Mouse (Mus musculus) hindbrain, embryonic 13.5 days (tissue): ENCODE data around the gene Gm21440. TPM values are rescaled to one million over a fixed set of nuclear protein-coding genes. Genes with fewer than 3 reads are reported as not detected.
"Not testable (repeated sequence)": the region's sequence is repeated elsewhere in the genome, so short reads cannot be mapped to it uniquely, and the experiment has no call there.

Experiments
- ATAC-seq: fragments of 200-750 bp; cut with Nextera tagmentation; 2 replicates; pipeline ENCODE4 v1.8.0; 2017; ENCODE audit warnings: moderate TSS enrichment; ENCODE audit not compliant: low FRiP score
- H3K27ac ChIP-seq: fragments of 300-500 bp; sonication (generic); 2 replicates; pipeline ENCODE4 v1.5.1; 2015; ENCODE audit warnings: inconsistent platforms, mild to moderate bottlenecking, moderate library complexity
- H3K27me3 ChIP-seq: fragments of 300-500 bp; sonication (generic); 2 replicates; pipeline ENCODE4 v1.6.1; 2015; ENCODE audit warnings: mild to moderate bottlenecking, inconsistent platforms
- H3K36me3 ChIP-seq: fragments of 300-500 bp; sonication (generic); 2 replicates; pipeline ENCODE4 v1.6.1; 2015; ENCODE audit warnings: mild to moderate bottlenecking, inconsistent platforms
- H3K4me1 ChIP-seq: fragments of 300-500 bp; sonication (generic); replicated peaks from 2 replicates; pipeline ENCODE4 v1.6.1; 2015; ENCODE audit warnings: inconsistent platforms
- H3K4me2 ChIP-seq: fragments of 300-500 bp; sonication (generic); 2 replicates; pipeline ENCODE4 v1.6.1; 2015; ENCODE audit warnings: inconsistent platforms, mild to moderate bottlenecking, moderate library complexity
- H3K4me3 ChIP-seq: fragments of 300-500 bp; sonication (generic); 2 replicates; pipeline ENCODE4 v1.5.1; 2015; ENCODE audit warnings: mild to moderate bottlenecking, inconsistent platforms
- H3K9ac ChIP-seq: fragments of 300-500 bp; sonication (generic); 2 replicates; pipeline ENCODE4 v1.6.1; 2015; ENCODE audit warnings: mild to moderate bottlenecking, inconsistent platforms
- H3K9me3 ChIP-seq: fragments of 300-500 bp; sonication (generic); 2 replicates; pipeline ENCODE4 v1.6.1; 2016; ENCODE audit warnings: inconsistent platforms
- WGBS: fragments of 180-500 bp; shearing (Covaris S2); methylation state at CpG from one replicate; pipeline ENCODE4 v1.1.7; 2015; 5-methylcytosine and 5-hydroxymethylcytosine counted together
- polyA plus RNA-seq: library from polyadenylated mRNA; unstranded; fragments of >200 nt; fragmentation: Nextera tagmentation; extraction: Ambion mirVana; gene quantifications from 2 replicates; pipeline ENCODE4 v1.2.1, GENCODE M21; 2015

Gene Gm21440
- not detected in 2 replicates for polyA plus RNA-seq

GRCm38 (mm10) chrY:13252091-13252490, at the start of gene Gm21440, which contains the start of gene Gm21454:
TSS of gene Gm21440 (plus strand) at chrY:13252391.
TSS of gene Gm21454 (plus strand) at chrY:13252442.
- H3K36me3 ChIP-seq, H3K4me3 ChIP-seq, H3K27me3 ChIP-seq, H3K4me2 ChIP-seq, H3K27ac ChIP-seq, H3K4me1 ChIP-seq, H3K9ac ChIP-seq, H3K9me3 ChIP-seq, ATAC-seq: not testable (repeated sequence)

GRCm38 (mm10) chrY:13223828-13224227, 28.4 kb upstream of the Gm21440 start, which contains the start of gene Gm21828:
TSS of gene Gm21828 (minus strand) at chrY:13223928.
- whole genome bisulfite sequencing, result no CpG with 5 or more reads among the region's 3 CpGs

More at GRCm38 (mm10) chrY:13223828-13224227, 28.4 kb upstream of the Gm21440 start, which contains the start of gene Gm21828:
- H3K4me3 ChIP-seq, H3K9ac ChIP-seq, H3K4me1 ChIP-seq, ATAC-seq, H3K27ac ChIP-seq, H3K4me2 ChIP-seq, H3K9me3 ChIP-seq, H3K36me3 ChIP-seq, H3K27me3 ChIP-seq: not testable (repeated sequence)

Other genes with a start within 250 kb of the Gm21440 start
- gene Gm20807, start 209.5 kb upstream of the Gm21440 start, polyA plus RNA-seq, result not detected in 2 replicates
- not detected in 2 replicates for gene Gm21891, start 118.9 kb upstream of the Gm21440 start, polyA plus RNA-seq
- not detected in 2 replicates for gene Gm21425, start 90.4 kb upstream of the Gm21440 start, polyA plus RNA-seq
- gene Gm21828, start 28.5 kb upstream of the Gm21440 start, polyA plus RNA-seq, result not detected in 2 replicates
- gene Gm21454, start 51 bp downstream of the Gm21440 start, polyA plus RNA-seq, result not detected in 2 replicates
- gene Gm21725, start 96.7 kb downstream of the Gm21440 start, polyA plus RNA-seq, result not detected in 2 replicates
- not detected in 2 replicates for gene Gm21866, start 213.2 kb downstream of the Gm21440 start, polyA plus RNA-seq
- not detected in 2 replicates for gene Gm20773, start 241.6 kb downstream of the Gm21440 start, polyA plus RNA-seq